Mouse (Mus musculus) hindbrain, embryonic 14.5 days (tissue): ENCODE data around the gene Wdr45. TPM values are rescaled to one million over a fixed set of nuclear protein-coding genes. Genes with fewer than 3 reads are reported as not detected.

Source experiments
- ATAC-seq: fragments of 200-750 bp; cut with Nextera tagmentation; 2 replicates; pipeline ENCODE4 v1.8.0; 2017; ENCODE audit warnings: moderate number of reproducible peaks, mild to moderate bottlenecking, moderate TSS enrichment, moderate library complexity; ENCODE audit not compliant: low FRiP score
- DNase-seq: peaks from one replicate; pipeline ENCODE4 v3.0.0-alpha.2; 2015; ENCODE audit warnings: low spot score
- H3K27ac ChIP-seq: fragments of 300-500 bp; sonication (generic); 2 replicates; pipeline ENCODE4 v1.5.1; 2014; ENCODE audit warnings: mild to moderate bottlenecking, moderate library complexity
- H3K27me3 ChIP-seq: fragments of 300-500 bp; sonication (generic); 2 replicates; pipeline ENCODE4 v1.6.1; 2014; ENCODE audit warnings: mild to moderate bottlenecking, low read length, mixed read lengths; ENCODE audit not compliant: control insufficient read depth, insufficient read depth
- H3K36me3 ChIP-seq: fragments of 300-500 bp; sonication (generic); replicated peaks from 2 replicates; pipeline ENCODE4 v1.6.1; 2014; ENCODE audit not compliant: control insufficient read depth, insufficient read depth
- H3K4me1 ChIP-seq: fragments of 300-500 bp; sonication (generic); replicated peaks from 2 replicates; pipeline ENCODE4 v1.6.1; 2014; ENCODE audit warnings: antibody characterized with exemption, low read length, mixed read lengths; ENCODE audit not compliant: control insufficient read depth, insufficient read depth
- H3K4me2 ChIP-seq: fragments of 300-500 bp; sonication (generic); replicated peaks from 2 replicates; pipeline ENCODE4 v1.6.1; 2014; ENCODE audit warnings: mild to moderate bottlenecking, moderate library complexity
- H3K4me3 ChIP-seq: fragments of 300-500 bp; sonication (generic); replicated peaks from 2 replicates; pipeline ENCODE4 v1.5.1; 2014; ENCODE audit warnings: mild to moderate bottlenecking, low read length
- H3K9ac ChIP-seq: fragments of 300-500 bp; sonication (generic); 2 replicates; pipeline ENCODE4 v1.6.1; 2014
- H3K9me3 ChIP-seq: fragments of 300-500 bp; sonication (generic); 2 replicates; pipeline ENCODE4 v1.6.1; 2016; ENCODE audit warnings: low read length; ENCODE audit not compliant: control insufficient read depth
- WGBS: fragments of 180-500 bp; shearing (Covaris S2); extraction: QIAGEN DNeasy Blood & Tissue Kit; methylation state at CpG from one replicate; pipeline ENCODE4 v1.1.7; 2014; 5-methylcytosine and 5-hydroxymethylcytosine counted together
- polyA plus RNA-seq: library from polyadenylated mRNA; unstranded; fragments of >200 nt; fragmentation: Nextera tagmentation; extraction: Ambion mirVana; gene quantifications from 2 replicates; pipeline ENCODE4 v1.2.1, GENCODE M21; 2014

Wdr45 gene
- polyA plus RNA-seq, 1 experiment from 2014 or later = 20.6 TPM

DNA sequence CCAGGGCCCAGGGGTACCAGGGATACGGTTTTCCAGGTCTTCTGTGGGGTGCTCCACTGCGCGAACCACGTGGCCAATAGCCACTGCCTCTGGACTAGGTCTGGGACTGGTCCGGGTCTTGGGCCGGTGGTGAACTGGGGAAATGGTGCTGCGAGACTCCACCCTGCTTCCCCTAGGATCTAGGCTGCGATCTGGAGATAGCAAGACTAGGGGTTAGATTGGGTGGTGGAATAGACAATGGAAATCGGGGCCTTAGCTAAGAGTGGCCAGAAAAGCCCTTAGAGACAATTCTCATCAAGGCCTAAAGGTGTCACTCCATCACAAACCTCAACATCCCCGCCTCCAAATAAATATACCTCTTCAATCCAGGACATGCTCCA, 39.1 kb upstream of the Wdr45 start:
- H3K27me3 ChIP-seq = no peaks in the 10 kb centered on the region
- no peak for ATAC-seq

DNA sequence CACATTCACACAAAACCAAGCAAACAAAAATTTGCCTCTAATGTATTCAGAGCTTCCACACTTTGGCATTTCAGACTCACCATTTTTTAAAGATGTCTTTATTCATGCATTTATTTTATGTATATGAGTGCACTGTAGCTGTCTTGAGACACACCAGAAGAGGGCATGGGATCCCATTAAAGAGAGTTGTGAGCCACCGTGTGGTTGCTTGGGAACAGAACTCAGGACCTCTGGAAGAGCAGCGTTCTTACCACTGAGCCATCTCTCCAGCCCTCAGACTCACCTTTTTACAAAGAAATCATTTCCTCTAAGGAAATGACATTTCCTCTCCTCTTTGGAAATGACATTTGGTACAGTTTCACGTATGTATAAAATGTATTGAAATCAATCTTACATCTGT, 35.1 kb upstream of the Wdr45 start:
- no peak overlapping the region for H3K27ac ChIP-seq
- no peaks in the 10 kb centered on the region for H3K4me1 ChIP-seq
- WGBS = 36% methylated on average over 3 of the region's 3 CpGs
- no peak overlapping the region for H3K9ac ChIP-seq
- H3K27me3 ChIP-seq = no peaks in the 10 kb centered on the region
- H3K36me3 ChIP-seq = no peaks in the 10 kb centered on the region
- no peaks in the 10 kb centered on the region for H3K9me3 ChIP-seq
- no peak overlapping the region for H3K4me2 ChIP-seq
- ATAC-seq = no peak
- H3K4me3 ChIP-seq = no peak overlapping the region
- no peak for DNase-seq

More for the DNA sequence above, 39.1 kb upstream of the Wdr45 start:
- Histone ChIP-seq H3K36me3 (no peaks in the 10 kb centered on the region), H3K4me2 (peak overlapping the region; percentile 46), H3K9me3 (no peaks in the 10 kb centered on the region), H3K9ac (0 out of 2 replicates have a peak overlapping the region, but pooled peaks have one; percentile 16), H3K4me1 (no peaks in the 10 kb centered on the region), H3K4me3 (peak overlapping the region; percentile 13; the same call in 1 of the 2 replicates), H3K27ac (no peak overlapping the region)
- no peak for DNase-seq
- WGBS = 44% methylated on average over 10 of the region's 10 CpGs

DNA sequence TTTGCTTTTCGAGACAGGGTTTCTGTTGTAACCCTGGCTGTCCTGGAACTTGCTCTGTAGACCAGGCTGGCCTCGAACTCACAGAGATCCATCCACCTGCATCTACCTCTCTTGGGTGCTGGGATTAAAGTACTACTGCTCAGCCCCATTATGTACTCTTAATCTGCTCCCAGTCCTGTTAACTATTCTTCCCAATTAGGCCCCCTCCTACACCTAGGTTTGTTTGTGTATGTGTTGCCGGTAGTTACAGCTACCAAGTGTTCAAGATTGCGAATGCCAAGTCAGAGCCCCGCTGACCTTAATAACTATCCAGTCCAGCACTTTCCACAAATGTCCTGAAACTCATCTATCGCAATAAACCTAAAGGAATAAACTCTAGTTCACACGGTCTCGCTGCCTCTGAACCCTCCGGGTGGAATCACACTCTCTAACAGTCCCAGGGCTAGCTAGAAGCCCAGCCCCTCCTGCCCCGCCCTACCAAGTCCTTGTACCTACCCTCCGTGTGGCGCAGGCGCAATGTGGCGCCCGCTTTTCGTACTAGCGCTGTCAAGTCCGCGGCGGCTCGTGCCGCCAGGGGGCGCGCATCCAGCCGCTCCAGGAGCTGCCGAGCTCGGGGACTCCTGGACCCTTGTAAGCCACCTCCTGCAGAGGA, 34.6 kb upstream of the Wdr45 start:
- Histone ChIP-seq H3K27ac (no peak overlapping the region), H3K4me2 (peak overlapping the region; percentile 51), H3K27me3 (no peaks in the 10 kb centered on the region), H3K4me3 (peak overlapping the region; percentile 18), H3K36me3 (no peaks in the 10 kb centered on the region), H3K9ac (peak overlapping the region; percentile 46; the same call in 1 of the 2 replicates), H3K9me3 (no peaks in the 10 kb centered on the region), H3K4me1 (no peaks in the 10 kb centered on the region)
- ATAC-seq (peak; percentile 88), DNase-seq (peak; percentile 85)
- WGBS = 22% methylated on average over 26 of the region's 27 CpGs

DNA sequence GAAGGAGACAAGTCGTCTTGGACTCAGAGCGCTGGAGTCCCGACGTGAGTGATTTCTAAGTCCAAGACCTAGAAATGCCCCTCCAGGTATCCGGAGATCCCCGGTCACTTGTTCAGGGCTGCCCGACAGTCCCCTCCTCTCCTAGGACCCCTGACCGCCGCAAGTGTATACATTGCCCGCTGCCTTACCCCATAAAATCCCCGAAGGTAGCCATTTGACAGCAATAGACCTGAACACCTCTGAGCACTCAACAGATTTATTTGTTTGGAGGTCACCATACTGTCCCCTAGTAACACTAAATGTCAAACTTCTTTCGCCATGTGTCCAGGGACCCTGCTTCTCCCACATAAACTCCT, 34.1 kb upstream of the Wdr45 start:
- no peaks in the 10 kb centered on the region for H3K4me1 ChIP-seq
- DNase-seq (no peak), ATAC-seq (peak; percentile 40; the same call in 1 of the 2 replicates)
- H3K4me2 ChIP-seq = peak overlapping the region; percentile 51
- WGBS = 24% methylated on average over 12 of the region's 12 CpGs
- no peaks in the 10 kb centered on the region for H3K9me3 ChIP-seq
- H3K4me3 ChIP-seq = peak overlapping the region; percentile 18
- H3K27me3 ChIP-seq = no peaks in the 10 kb centered on the region
- H3K36me3 ChIP-seq = no peaks in the 10 kb centered on the region
- H3K9ac ChIP-seq = peak overlapping the region; percentile 46; the same call in 1 of the 2 replicates
- no peak overlapping the region for H3K27ac ChIP-seq

DNA sequence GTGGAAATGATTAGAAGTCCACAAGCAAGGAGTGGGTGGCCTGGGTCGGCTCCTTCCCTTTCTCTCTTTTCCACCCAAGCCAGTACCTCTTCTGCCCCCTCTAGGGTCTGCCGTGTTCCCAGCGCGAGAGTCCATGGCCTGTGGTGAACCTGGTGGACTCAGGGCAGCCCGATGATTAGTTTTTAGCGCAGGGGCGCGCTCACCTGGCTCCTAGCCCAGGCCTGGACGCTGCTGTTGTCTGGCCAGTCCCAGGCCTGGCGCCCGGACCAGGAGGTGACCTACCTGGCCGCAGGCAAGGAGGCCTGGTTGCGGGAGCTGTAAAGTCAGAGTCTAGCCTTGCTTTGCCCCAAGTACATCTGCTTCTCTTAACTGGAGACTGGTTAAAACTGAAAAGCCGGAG, 33.3 kb upstream of the Wdr45 start, which contains the start of gene Magix:
Magix (minus strand) TSS at position 388 of the 400 bp plus-strand sequence.
- peak within 1 kb of the TSS; percentile 46; the same call in 1 of the 2 replicates for H3K9ac ChIP-seq
- peak within 1 kb of the TSS; percentile 51 for H3K4me2 ChIP-seq
- peak within 1 kb of the TSS; percentile 18 for H3K4me3 ChIP-seq
- DNase-seq (no peak), ATAC-seq (no peak)
- H3K27me3 ChIP-seq = no peaks in the 10 kb centered on the region
- 66% methylated on average over 14 of the region's 14 CpGs for WGBS
- no peaks in the 10 kb centered on the region for H3K4me1 ChIP-seq
- H3K9me3 ChIP-seq = no peaks in the 10 kb centered on the region
- H3K36me3 ChIP-seq = no peaks in the 10 kb centered on the region
- no peak within 1 kb of the TSS for H3K27ac ChIP-seq

DNA sequence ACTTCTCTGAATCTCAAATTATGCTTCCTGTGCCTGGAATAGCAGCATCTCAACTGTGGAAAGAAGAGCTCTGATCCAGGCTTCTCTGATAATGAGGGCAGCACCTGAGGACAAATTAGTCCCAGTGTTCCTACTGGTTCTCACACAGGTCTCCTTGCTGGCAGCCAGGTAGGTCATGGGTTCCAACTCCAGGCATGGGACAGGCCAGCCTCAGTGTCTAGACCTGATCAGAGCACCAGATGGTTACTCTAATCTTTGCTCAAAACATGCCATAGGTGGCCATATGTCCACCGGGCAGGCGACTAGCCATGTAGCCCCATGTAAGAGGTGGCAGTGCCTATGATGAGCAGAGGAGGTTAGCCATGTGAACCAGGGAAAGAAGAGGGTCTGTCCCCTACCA, 25.8 kb upstream of the Wdr45 start:
- no peaks in the 10 kb centered on the region for H3K36me3 ChIP-seq
- no peak for DNase-seq
- H3K4me2 ChIP-seq = no peak overlapping the region
- H3K4me1 ChIP-seq = no peaks in the 10 kb centered on the region
- no peak overlapping the region for H3K4me3 ChIP-seq
- H3K9me3 ChIP-seq = no peaks in the 10 kb centered on the region
- H3K27ac ChIP-seq = no peak overlapping the region
- H3K27me3 ChIP-seq = no peaks in the 10 kb centered on the region
- ATAC-seq = no peak
- no peak overlapping the region for H3K9ac ChIP-seq
- WGBS = 90% methylated on average over 2 of the region's 2 CpGs

DNA sequence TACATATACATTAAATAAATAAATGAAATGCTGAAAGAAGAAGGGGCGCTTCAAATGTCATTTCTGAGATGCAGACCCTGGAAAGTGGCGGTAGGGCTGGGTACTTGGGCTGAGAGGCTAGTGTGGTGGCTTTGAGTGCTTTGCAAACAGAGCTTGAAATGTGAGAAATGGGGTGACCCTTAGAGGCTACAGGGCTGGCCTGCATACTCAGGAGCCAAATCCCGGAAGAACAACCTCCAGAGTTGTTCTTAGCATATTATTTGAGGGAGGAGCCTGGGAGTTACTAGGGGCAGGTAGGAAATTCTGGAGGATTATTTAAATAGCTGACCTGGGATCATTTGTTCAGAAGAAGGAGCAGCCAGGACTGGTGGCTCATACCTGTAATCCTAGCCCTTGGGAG, 23.6 kb upstream of the Wdr45 start:
- no peak for DNase-seq
- 66% methylated on average over 3 of the region's 3 CpGs for WGBS
- Histone ChIP-seq H3K27ac (no peak overlapping the region), H3K4me3 (no peak overlapping the region), H3K4me1 (no peaks in the 10 kb centered on the region), H3K36me3 (no peaks in the 10 kb centered on the region), H3K9me3 (no peaks in the 10 kb centered on the region), H3K9ac (no peak overlapping the region), H3K4me2 (no peak overlapping the region), H3K27me3 (no peaks in the 10 kb centered on the region)
- ATAC-seq = no peak

DNA sequence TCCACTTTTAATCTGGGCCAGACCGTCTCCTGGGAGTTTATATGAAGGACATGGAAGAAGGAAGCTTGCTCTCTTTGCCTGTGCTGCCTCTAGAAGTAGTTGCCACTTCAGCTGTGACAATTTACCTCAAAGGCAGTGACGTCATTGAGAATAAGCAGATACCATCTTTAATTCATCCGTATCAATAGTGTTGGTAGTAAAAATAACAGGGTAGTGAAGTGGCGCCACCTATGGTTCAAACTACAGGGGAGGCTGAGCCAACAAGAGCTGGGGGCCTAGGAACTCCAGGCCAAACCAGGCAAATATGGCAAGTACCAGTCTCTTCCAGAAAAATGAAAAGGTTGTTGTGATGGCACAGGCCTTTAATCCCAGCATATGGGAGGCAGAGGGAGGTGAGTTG, 21.3 kb upstream of the Wdr45 start:
- H3K27me3 ChIP-seq = no peaks in the 10 kb centered on the region
- WGBS = 34% methylated on average over 4 of the region's 4 CpGs
- ATAC-seq = no peak
- no peak overlapping the region for H3K27ac ChIP-seq
- peaks cover 3% of the 10 kb centered on the region; the same call in 1 of the 2 replicates for H3K4me1 ChIP-seq
- H3K4me3 ChIP-seq = no peak overlapping the region
- no peak for DNase-seq
- H3K4me2 ChIP-seq = no peak overlapping the region
- no peaks in the 10 kb centered on the region for H3K9me3 ChIP-seq
- H3K36me3 ChIP-seq = no peaks in the 10 kb centered on the region
- no peak overlapping the region for H3K9ac ChIP-seq

DNA sequence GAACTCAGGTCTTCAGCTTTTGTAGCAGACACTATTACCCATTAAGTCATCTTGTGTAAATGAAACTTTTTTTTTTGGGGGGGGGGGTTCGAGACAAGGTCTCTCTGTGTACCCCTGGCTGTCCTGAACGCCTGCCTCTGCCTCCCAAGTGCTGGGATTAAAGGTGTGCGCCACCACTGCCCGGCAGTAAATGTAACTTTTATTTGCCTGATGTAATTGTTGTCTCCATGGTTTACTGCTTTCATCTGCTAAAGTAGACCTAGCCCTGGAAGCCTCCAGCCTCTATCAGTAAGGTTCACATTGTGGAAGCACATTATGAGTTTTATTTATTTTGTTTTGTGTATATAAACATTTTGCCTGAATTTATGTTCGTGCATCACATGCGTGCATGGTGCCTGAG, 17.6 kb upstream of the Wdr45 start:
- Histone ChIP-seq H3K27me3 (no peaks in the 10 kb centered on the region), H3K27ac (no peak overlapping the region; the same call in 1 of the 2 replicates), H3K4me1 (peaks cover 6% of the 10 kb centered on the region; the same call in 1 of the 2 replicates), H3K9me3 (no peaks in the 10 kb centered on the region), H3K36me3 (peaks cover 10% of the 10 kb centered on the region; the same call in 1 of the 2 replicates), H3K9ac (no peak overlapping the region), H3K4me3 (peak overlapping the region; percentile 52; the same call in 1 of the 2 replicates), H3K4me2 (peak overlapping the region; percentile 36)
- DNase-seq (no peak), ATAC-seq (peak; percentile 61; the same call in 1 of the 2 replicates)
- 55% methylated on average over 6 of the region's 6 CpGs for WGBS
